Mouse (Mus musculus): ENCODE data around the gene Qrfp. TPM values are rescaled to one million over a fixed set of nuclear protein-coding genes. Genes with fewer than 3 reads are reported as not detected.

The Qrfp gene
- total RNA-seq (2023) = not detected

DNA sequence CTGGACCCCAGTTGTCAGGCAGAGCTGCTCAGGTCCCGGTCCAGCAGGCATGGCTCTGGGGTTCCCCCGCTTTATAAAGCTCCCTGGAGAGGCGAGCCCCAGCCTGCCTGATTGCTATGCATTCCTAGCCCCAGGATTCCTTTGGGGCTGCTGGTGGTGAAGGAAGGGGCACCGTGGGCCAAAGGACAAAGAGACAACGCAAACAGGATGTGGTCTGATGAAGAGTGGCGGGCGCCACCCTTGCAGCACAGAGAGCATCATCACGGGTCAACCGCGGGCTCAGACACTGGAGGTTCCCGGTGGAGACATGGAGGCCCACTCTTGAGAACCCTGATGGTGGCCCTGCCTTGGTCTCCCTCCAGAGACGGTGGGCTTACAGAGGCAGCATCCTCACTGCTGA is at the start of gene Qrfp:
Gene Qrfp (minus strand): TSS at position 137 of the 400 bp plus-strand sequence.

DNA sequence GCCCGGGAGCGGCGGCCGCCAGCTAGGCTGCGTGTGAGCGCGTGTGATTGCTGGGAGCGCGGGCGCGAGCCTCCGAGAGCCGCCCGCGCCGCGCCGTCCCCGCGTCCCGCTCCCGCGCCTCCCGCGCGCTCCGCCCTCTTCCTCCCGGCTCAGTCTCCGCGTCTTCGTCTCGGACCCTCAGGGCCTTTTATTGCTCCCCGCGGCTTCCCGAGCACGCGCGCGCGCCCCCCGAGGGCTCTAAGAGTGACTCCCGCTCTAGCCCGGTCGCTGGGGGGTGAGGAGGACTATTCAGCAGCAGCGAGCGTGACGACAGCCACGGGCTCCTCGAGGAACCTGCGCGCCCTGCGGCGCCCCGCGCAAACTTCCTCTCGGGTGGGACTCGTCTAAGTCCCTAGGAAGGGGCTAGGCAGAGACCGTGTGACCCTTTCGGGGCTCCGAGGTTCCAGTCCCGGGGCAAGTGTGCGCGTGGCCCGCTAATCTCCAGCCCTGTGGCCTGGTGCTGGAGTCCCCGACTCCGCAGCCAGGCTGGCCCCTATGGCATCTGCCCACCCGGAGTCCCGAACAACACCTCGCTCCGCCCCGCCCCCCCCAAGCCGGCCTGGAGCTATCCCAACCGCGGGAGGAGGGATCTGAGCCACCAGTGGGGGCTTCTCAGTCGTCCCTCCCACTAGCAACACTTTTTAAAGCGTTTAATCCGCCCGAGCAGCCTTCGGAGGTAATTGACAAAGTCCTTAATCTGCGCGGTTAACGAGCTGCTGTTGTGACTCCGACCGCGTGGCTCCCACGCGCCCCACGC is 35.7 kb upstream of the Qrfp start, which contains the start of gene Fibcd1:
Gene Fibcd1 (minus strand): TSS at position 110 of the 796 bp plus-strand sequence.

Other genes starting within 250 kb of the Qrfp start
- gene Fubp3, start 237.9 kb downstream of the Qrfp start, total RNA-seq (2023) = 10 to 100 TPM; 14.4 to 15.6 TPM
- gene Prdm12, start 170.5 kb downstream of the Qrfp start, total RNA-seq (2023) = not detected
- gene Exosc2, start 139.9 kb downstream of the Qrfp start, total RNA-seq (2023) = 10 to 100 TPM; 13.7 to 14.5 TPM
- gene Abl1, start 122.2 kb downstream of the Qrfp start, total RNA-seq (2023) = 100 to 1,000 TPM; 119 to 131 TPM
- gene Fibcd1, start 35.4 kb upstream of the Qrfp start, total RNA-seq (2023) = not detected
- under 1 TPM; 0.08 to 0.12 TPM for gene Lamc3, start 76.7 kb upstream of the Qrfp start, total RNA-seq (2023)
- gene Aif1l, start 139.6 kb upstream of the Qrfp start, total RNA-seq (2023) = under 1 TPM in 1 of 2 experiments, not detected in 1; 0.16 TPM
- 100 to 1,000 TPM in 1 of 2 experiments, 10 to 100 TPM in 1; 78.7 to 102 TPM for gene Nup214, start 163.9 kb upstream of the Qrfp start, total RNA-seq (2023)

All from monocyte, adult 59 days (primary cell).